Mouse (Mus musculus) CD4-positive, CD25-positive, alpha-beta regulatory T cell, adult 2 months (primary cell): Measurements from ENCODE around the gene Cd40.

Source experiments
- DNase-seq: peaks from one replicate; pipeline ENCODE4 v3.0.0-alpha.2; 2012; ENCODE audit warnings: low read depth, low spot score

The Cd40 gene

DNA sequence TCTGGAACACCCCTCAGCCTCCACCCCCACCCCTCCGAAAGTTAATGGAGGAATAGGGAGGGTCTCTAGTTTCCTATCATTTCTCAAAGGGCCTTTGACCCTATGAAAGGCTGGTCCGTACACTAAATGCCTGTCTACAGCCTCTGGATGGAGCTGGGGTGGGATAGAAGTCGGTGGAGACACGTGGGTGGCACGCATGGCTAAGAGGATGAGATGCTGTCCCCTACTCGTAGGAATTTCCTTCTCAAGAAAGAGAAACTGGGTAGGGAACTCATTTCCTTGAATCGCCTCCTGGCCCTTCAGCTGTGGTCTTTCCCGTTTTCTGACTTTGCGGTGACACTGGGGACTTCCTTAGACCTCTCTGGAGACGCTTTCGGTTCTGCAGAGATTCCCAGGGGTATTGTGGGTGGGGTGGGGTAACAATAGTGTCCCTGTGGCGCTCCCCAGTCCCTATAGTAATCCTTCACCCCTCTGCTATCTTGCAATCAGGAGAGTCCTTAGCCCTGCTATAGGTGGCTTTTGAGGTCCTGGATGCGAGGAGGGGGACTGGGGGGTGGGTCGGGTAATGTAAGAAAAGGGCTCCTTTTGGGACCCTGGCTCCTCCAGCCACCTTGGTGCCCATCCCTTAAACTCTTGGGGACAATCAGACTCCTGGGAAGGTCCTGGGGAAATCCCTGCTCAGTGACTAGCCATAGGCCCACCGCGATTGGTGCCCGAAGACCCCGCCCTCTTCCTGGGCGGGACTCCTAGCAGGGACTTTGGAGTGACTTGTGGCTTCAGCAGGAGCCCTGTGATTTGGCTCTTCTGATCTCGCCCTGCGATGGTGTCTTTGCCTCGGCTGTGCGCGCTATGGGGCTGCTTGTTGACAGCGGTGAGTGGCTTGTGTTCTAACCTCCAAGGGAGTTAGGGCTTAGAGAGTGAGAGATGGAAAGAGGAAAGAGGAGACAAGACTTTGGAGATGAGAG lies at the start of gene Cd40:
Cd40 (plus strand) TSS at position 740 of the 965 bp plus-strand sequence.
- DNase-seq, result peak; percentile 58

DNA sequence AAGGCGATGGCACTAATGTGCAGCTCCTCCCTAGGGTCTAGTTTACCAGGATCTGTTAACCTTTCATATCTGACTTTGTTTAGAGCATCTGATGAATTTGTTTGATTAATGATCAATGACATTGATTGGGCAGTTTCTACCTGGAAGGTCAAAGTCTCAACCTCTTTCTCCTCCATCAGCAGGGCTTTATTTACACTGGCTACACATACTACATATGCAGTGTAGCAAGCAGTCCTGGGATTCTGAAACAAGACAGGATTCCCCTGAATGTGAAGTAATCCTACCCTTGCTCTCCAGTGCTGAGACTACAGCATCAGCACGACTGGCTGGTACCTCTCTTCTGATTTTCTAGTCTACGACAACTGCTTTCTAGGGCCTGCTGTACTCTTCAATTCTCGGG lies 48.6 kb upstream of the Cd40 start:
- no peak for DNase-seq

DNA sequence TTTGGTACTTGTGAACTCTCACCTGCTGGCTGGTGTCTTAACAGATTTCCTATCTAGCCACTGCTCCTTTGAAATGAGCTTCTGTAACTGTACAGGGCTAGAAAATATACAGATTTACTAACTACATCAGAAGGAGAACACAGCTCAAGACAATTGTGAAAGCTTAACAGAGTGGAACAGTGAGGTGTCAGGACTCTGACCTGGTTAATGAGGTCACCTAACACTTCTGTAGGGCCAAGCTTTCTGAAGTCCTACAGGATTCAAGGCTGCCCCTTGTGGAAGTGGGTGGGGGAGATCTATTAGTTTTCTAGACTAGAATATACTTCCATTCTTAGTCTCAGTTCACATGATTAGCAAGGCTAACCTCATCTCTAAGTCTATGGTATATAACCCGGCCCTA lies 47.4 kb upstream of the Cd40 start:
- DNase-seq, result no peak

DNA sequence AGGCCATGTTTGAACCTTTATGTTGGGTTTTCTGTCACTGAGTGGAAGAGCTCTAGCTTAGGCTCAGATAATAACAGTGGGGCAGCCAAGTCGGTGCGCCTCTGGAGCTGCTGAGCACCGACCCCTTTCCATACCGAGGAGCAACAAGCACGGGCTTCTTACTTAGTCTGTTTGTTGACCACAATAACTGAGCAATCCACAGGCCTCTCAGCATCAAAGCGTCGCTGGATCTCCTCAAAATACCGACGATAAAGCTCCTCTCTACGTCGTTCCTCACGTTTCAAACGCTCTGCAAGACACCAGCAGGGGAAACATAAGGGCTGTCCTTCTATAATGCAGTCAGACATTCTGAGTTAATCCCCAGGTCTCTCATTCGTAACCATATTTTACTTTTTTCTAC lies 46.3 kb upstream of the Cd40 start:
- no peak for DNase-seq

DNA sequence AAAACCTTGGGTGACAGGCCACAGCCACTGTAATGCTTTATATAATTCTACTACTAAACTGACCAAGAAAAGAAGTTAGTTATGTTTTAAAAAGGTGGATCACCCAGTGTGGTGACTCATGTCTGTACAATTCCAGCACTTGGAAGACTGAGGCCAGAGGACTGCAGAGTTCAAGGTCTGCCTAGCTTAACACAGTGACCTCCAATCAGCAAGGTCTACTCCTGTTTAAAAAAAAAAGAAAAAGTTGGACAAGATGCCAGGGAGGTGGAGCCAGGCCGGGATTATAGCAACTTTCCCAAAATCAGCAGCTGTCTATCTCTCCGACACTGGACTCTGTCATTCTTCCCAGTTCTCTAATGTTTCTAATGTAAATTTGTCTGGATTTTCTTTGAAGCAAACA lies 45.8 kb upstream of the Cd40 start:
- no peak for DNase-seq

DNA sequence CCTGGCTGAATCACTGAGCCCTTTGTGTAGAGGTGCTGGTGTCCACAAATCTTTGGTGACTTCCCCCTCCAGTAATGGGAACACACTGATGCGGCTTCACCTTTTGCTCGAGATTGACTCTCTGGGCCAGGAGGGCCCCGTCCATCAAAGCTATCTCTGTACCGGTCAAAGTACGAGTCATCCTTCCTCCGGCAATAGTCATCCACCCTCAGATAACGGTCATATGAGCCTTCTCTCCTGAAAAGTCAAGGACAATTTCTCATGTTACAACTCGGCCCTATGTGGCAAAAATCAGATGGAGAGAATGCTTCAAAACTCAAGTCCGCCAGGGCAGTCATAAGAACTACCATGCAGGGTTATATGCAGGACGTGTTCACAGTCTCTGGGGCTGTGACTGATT lies 45.1 kb upstream of the Cd40 start:
- DNase-seq, result no peak

DNA sequence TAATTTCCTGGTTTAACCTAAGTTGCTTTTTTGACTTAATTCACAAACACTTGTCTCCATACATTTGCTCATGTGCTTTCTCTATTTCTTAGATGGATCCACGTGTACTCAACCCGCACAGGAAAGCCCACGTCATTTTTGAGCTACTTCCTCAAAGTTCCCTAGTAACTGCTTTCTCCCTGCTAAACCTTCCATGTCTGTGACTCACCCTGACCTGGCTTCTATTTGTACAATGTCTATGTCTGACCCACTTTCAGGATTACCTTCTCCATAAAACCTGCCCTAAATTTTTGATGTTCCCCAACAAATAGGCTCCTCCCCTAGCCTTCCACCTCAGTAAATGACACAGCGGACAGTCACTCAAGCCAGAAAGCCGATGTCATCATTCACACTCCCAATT lies 40.5 kb upstream of the Cd40 start:
- no peak for DNase-seq

DNA sequence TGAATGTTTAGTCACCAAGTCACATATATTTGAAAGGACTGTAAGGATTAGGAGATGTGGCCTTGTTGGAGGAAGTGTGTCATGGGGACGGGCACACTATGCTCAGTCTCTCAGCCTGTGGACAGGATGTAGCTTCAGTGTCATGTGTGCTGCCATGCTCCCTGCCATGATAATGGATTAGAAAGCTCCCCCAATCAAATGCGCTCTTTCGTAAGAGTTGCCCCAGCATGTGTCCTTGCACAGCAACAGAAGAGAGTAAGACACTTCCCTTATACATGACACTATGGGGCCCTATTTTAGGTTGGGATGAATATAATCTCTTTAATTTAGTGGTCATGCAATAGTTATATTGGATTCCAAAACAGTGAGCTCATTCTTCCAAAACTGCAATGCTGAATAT lies 34.9 kb upstream of the Cd40 start:
- no peak for DNase-seq

DNA sequence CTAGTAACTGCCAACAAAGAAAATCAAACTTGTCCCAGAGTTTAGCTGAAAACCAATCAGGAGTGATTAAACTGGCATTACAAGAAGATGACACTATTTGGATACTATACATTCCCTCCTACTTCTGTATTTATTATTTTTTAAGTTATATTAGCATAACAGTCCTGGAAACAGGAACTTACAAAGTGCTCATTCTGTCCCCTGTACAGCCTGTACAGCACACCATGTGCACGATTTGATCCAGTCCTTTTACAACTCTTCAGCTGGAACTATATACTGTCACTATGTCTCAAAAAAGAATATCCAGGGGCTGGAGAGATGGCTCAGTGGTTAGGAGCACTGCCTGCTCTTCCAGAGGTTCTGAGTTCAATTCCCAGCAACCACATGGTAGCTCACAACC lies 28.3 kb upstream of the Cd40 start:
- no peak for DNase-seq

DNA sequence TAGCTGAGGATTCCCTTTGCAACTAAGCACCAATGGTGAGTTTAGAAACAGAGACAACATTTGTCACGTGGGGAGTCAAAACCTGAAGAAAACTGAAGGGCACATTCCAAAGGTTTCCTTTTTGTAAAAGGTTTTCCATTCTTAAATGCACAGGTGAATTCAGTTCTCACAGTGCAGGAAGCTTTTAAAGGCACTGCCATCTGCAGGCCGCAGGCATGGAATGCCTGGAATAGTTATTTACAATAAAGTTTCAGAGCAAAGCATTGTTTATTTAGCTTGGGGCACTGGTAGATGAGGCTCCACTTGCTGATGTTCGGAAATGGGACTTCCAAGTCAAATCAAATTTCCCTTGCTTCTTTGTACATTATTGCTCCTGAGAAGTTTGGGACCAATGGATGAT lies 22.9 kb upstream of the Cd40 start:
- no peak for DNase-seq

DNA sequence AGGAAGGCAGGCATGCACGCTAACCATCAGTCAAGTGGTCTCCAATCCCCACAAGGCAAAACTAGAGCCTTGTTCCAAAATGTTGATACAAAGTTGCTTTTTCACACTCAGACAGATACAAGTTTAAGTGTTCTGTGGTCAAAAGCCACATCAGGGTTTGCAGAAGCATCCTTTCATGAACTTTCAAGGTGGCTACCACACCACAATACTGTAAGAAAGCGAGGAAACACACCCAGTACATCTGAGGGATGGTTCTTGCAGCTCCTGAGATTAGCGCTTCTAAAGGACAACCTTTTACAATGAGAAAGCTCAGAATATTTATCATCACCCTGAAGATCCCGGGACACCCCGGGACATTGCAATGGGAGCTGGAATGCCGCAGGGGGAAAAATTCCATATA lies 22.1 kb upstream of the Cd40 start:
- DNase-seq, result no peak

DNA sequence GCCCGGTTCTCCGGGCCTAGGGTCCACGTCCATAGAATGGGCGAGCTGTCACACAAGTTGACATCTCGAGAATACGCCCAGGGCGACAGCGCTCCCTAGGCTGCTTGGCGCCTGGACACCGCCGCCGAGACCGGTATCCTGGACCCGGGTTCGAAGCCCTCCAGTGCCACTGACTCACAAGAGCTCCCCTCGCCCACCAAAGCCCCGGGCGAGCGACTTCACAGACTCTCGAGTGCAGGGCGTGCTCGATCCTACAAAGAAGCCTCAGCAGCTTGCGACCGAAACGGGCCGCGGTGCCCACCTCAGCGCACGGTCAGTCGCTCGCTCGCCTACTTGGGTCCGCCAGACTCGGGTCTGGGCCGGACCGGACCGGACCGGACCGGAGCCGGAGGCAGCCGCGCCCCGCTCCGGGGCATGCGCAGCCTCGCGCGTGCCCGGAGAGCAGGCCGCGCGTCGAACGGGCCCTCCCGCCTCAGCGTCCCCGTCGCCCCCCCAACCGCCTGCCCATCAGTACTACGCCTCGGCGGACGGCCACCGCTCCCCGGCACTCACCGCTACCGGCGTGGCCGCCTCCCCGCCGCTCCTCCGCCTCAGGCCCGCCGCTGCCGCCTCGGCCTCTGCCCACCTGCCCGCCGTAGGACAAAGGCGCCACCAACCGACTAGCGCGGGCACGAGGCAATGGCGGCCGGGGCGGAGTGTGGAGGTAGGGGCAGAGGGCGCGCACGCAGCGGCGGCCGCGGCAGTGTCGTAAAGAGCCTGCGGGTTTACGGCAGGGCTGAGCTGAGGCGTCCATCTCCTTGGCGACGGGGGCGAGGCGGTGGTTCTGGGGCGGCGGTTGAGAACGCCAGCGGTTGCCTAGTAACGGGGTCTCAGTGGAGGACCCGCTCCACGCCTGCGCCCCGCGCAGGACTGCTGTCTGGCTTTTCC lies 21.0 kb upstream of the Cd40 start, which contains the start of gene Ncoa5:
Ncoa5 (minus strand) TSS at position 737 of the 927 bp plus-strand sequence.
- peak; percentile 98 for DNase-seq

DNA sequence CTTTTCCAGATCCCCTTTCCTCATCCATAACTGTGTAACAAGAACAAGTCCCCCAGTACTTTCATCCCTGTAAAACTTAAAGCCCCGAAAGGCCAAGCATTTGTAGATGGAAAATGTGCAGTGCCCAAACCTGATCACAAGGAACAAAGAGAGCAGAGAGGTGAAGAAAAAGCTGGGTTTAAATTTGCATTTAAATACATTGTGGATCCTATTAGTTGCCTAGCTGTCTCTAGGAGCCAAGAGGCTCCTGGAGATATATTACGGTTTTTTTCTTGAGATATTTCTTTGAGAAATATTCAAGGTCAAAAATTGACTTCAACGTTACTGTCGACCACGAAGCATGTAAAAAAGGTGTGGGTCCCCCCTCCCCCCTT lies 20.4 kb upstream of the Cd40 start:
- DNase-seq, result no peak

DNA sequence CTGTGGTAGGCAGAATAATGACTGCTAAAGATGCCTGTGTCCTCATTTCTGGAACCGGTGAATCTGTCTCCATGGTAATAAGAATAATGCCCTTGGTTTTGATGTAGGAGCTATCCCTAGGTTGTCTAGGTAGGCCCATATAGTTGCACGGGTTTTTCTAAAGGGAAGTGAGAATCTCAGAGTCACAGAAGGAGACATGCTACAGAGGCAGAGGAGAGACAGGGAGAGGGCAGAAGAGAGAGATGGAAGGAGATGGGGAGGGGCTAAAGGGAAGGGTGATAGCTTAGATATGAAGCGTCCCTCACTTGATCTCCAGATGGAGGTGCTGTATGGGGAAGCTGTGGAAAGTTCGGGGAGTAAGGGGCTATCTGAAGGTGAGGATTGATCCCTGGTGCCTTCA lies 18.0 kb upstream of the Cd40 start:
- DNase-seq, result no peak

DNA sequence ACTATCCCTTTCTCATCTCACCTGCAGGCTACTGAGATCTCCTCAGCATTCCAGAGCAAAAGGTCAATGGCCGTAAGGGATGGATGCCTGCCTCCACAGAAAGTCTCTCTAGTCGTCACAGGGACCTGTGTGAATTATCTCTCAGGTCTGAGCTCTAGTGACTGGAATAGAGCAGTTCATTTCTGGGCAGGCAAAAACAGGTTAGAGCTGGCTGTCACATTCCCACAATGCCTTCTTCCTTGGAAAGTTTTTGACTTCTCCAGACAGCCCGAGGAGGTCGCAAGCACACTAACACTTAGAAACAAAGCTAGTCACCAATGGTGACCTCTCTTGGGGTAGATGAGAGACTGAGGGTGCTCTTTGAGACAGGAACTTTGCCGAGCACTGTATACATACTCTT lies 13.3 kb upstream of the Cd40 start:
- DNase-seq, result no peak

DNA sequence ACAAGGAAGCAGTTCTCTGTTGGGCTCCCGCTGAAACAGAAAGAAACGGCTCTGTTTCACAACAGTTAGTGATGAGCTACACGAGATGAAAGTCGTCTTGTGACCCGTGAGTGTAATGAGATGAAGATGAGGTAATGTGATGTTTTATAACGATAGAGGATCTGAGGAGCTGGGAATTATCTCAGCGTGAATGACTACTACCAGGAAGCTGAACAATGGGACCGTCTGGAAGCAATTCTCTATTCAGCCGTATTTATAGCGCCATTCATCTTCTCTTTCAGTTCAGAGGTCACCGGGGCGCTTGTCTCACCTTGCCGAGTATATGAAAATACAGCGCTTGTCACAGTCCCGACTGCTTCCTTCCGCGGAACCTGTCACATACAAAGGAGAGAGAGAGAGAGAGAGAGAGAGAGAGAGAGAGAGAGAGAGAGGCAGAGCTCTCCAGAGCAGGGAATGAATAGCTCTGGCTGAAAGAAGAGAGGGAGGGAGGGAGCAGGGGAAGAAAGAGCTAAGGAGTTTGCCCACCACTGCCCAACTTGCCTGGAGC lies 12.3 kb upstream of the Cd40 start:
- DNase-seq, result peak; percentile 7

DNA sequence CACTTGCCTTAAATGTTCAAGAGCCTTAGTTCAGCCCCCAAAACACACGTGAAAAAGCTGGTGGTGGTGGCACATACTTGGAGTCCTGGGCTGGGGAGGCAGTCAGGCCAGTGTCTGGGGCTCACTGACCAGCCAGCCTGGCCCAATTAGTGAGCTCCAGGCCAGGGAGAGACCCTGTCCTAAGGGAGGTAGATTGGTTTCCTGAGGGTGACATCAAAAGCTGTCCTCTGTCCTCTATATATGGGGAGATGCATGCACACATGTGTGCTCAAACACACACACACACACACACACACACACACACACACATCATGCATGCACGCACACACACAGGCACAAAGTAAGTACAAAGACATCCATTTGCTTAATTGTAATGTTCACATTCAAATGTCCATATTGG lies 11.7 kb upstream of the Cd40 start:
- no peak for DNase-seq

DNA sequence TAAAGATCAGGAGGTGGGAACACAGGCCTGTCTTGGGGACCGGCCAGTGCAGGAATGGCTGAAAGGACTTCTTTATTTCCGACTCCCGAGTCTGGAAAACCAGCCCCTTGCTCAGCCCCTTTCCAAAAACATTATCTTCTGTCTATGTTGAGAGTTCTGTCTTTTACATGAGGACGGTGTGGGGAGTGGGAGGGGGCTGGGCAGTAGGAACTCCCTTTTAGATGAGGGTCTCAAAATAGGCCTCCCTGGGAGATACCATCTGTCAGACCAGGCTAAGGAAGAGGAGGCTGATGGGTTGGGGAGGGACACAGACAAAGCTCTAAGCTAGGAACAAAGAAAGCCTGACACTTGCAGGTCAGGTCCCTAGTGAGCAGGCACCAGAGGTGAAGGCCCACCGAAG lies 6.4 kb upstream of the Cd40 start:
- no peak for DNase-seq

DNA sequence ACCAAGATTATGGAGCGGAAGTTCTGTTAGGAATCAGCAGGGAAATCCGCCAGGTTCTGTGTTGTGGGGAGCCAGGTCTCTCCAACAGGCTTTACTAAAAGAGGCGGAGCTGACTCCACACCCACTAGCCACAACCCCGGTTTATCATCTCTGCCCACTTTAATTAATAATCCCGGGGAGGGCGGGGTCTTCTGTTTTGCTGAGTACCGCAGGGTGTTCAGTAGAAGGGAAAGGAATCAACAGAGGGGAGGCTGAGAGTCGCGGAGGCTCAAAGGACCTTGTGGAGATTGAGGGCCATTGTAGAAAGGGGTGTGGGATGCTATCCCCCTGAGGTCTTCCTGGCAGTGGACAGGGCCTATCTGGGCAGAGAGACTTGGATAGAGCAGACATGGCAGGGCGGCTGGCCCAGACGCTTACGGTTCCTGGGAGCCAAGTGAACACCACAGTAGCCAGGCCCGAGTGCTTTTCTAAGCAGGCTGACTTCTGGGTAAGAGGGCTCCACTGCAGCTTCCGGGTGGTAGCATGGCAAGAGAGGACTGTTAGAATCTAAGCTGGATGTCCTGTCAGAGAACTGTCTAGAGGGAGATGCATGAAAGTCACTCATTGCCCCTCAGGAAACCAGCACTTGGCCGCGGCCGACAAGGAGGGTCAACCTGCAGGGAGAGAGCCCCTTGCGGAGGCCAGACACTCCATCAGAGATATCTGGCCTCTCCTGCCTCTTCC lies 4.4 kb upstream of the Cd40 start:
- no peak for DNase-seq

DNA sequence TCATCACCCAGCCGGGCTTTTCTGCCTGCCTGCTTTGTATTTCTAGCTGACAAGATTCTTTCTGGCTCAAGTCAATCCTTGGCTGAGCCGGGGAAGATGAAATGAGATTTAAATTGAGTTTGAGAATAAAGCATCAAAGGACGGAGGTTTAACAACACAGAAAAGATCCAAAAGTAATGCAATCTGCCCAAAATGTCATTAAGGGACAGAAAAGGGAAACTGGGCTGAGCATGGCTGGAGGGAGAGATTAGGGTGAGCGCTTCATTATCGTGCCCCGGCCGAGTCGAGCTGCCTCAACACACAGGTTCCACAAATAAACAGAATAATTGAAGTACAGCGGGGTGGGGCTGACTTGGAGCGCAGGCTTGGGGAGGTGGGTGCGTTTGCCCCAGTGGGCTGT lies 3.9 kb upstream of the Cd40 start:
- no peak for DNase-seq

DNA sequence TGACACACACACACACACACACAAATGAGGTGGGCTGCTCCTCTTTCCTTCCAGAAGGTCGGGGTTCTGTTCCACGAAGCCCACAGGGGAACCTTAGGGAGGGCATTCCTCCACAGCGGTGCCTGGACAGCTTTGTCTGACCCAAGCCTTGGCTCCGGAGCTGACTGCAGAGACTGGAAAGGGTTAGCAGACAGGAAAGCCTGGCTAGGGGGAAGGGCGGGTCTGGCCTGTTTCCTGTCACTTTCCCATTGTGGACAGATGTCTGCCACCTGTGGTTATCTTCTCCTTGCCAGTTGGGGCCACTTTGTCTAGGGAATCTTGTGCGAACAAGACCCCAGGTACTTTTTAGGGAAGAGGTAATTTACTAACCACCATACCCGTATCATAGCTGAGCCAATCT lies 478 bp downstream of the Cd40 start:
- no peak for DNase-seq
